Mouse (Mus musculus): ENCODE measurements at regions not wholly inside any gene's neighbourhood (a gene's known extent, or its start where the extent isn't known, plus 50 kb on each side); places are given as distances from the start of the nearest gene placed in this dataset.

DNA sequence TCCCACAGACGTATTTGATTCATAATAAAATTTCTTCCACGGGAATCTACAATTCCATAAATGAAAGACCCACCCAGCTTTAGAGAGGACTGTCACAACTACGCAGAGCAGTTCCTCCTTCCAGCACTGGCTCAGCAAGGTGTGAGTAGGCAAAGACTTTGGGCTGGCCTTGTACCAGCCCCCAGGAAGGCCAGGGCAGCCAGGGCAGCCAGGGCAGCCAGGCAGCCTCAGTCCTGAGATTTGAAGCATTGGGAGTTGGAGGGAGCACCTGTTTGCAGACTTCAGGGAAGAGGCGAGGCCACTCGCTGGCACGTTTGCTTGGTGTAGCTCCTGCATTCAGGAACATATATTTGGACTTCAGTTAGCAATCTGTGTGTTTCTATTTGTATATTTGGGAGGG lies 70.0 kb upstream of the Spaca7 start:
- in situ Hi-C loops (cut with MboI, MseI) = no loop called here

DNA sequence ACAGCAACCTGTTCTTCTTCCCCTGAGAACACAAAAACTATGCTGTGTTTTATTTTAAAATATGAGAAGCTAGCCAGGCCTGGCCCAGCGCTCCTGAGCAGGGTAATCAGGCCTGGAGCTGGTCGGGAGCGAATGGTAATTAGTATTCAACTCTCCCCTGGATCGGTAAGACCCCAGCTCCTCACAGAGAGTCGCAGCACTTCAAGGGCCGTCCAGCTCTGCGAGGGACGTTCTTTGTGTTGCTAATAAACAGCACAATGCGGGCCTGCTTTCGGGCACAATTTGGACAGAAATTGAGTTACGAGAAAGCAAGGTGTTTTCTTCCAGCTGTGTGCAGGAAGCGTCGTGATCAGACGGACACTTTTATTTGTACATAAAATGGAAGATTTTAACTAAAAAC lies 69.5 kb upstream of the Spaca7 start:
- in situ Hi-C loops (cut with MboI, MseI) = no loop called here

DNA sequence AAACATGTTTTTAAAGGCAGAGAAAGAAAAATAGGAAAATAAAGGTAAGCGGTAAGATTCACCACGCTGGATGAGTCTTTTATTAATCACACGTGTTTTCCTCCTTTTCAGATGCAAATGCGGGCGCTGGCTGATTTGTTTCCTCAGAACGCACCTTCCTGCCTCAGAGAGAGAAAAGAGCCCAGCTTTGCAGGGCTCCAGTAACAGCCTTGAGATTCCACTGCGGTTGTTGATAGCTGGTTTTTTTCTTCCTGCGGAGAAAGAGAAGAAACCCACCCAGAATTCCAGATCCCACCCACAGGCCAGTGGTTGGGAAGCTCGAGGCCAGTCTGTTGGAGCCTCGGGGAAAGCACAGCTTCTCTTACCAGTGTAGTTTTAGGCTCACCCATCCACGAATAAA lies 68.6 kb upstream of the Spaca7 start:
- in situ Hi-C loops (cut with MboI, MseI) = no loop called here

DNA sequence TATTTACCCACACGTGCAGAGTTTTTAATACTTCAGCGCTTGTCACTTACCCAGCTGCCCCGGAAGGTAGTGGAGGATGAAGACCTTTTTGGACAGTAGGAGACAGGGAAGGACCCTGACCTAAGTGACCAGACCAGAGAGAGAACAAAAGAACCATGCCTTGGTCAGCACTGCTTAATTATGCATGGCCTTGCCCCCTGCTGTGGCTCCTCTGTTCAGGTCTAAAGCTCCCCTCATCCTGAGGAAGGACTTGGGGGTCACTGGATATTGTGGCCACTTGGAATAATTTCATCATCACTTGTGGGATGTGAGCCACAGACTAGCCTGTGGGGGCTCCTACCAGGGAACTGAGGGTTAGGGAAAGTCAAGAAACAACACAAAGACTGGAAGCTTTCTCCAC lies 68.1 kb upstream of the Spaca7 start:
- in situ Hi-C loops (cut with MboI, MseI) = no loop called here

DNA sequence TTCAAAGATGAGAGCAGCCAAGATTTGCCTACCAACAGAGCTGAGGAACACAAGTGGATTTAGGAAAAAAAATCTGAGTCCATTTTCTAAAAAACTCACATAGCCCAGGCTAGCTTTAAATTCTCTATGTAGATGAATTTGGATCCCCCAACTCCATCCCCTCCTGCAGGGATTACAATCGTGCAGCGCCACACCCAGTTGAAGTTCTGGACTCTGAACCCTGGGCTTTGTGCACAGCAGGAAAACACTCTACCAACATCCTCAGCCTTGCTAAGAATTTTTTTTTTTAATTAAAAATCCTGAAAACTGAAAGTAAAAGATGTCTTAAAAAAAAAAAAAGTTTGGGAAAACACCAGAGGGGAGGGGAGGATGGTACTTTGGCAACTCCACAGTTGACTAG lies 62.6 kb upstream of the Spaca7 start:
- in situ Hi-C loops (cut with MboI, MseI) = no loop called here

DNA sequence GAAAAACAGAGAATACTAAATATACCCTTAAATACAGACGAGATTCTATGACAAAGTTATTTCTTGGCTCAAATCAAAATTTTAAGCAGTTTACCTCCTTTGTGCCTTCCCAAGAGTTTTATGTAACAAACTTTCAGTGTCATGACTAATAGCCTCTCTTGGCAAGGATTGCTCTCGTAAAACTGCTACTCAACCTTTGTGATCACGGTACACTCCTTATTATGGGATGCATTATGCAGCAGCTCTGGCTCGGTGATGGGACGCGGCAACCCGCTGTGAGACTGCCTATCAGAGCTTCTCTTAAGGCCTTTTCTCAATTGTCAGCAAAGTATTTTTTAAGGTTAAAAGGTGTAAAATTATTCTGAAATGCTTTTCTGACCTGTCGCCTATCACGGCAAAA lies 59.8 kb upstream of the Spaca7 start:
- in situ Hi-C loops (cut with MboI, MseI) = no loop called here

DNA sequence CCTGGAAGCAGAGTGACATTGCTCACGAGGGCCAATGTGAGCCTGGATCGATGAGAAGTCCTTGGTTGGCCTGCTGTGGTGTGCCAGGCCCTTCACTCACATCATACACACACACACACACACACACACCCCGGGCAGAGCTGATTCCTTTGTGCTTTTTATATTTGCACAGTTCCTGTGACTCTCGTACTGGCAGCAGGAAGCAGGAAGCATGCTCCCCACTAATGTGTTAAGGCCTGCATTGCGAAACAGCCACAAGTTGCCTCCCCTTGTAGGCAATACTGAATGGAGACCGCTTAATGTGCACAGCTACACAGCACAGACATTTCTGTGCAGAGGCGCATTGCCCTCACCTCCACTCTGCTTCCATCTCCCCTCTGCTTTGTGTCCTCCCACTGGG lies 58.7 kb upstream of the Spaca7 start:
- in situ Hi-C loops (cut with MboI, MseI) = no loop called here

DNA sequence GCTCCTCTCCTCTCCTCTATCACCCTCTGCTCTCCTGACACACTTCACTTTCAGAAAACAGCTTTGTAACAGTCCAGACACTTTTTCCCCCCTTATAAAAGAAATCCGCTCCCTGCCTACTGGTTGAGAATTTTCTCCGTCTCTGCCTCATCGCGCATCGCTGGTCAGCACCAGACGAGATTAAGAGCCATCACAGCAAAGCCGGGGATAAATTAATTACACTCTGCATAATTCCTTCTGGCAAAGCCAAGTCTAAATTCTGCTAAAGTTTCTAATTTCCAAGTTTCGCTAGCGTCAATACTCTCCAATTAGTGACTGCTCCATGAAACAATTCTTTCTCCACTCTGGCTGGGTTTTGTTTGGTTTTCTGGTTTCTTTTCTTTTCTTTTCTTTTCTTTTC lies 51.2 kb upstream of the Spaca7 start:
- in situ Hi-C loops (cut with MboI, MseI) = no loop called here

Measured in regulatory T cell (primary cell).